Mouse (Mus musculus) embryonic facial prominence, embryonic 10.5 days (tissue): Measurements from ENCODE around the gene Pigc. TPM values are rescaled to one million over a fixed set of nuclear protein-coding genes. Genes with fewer than 3 reads are reported as not detected.

Experiments
- DNase-seq: peaks from one replicate; pipeline ENCODE4 v3.0.0-alpha.2; 2017; ENCODE audit warnings: low spot score
- H3K27ac ChIP-seq: fragments of 300-500 bp; sonication (generic); replicated peaks from 2 replicates; pipeline ENCODE4 v1.5.1; 2016; ENCODE audit warnings: mild to moderate bottlenecking
- H3K27me3 ChIP-seq: fragments of 300-500 bp; sonication (generic); replicated peaks from 2 replicates; pipeline ENCODE4 v1.6.1; 2016; ENCODE audit warnings: low read depth, mild to moderate bottlenecking; ENCODE audit not compliant: poor library complexity, severe bottlenecking
- H3K36me3 ChIP-seq: fragments of 300-500 bp; sonication (generic); replicated peaks from 2 replicates; pipeline ENCODE4 v1.6.1; 2016; ENCODE audit warnings: mild to moderate bottlenecking, moderate library complexity
- H3K4me1 ChIP-seq: fragments of 300-500 bp; sonication (generic); 2 replicates; pipeline ENCODE4 v1.6.1; 2016
- H3K4me3 ChIP-seq: fragments of 300-500 bp; sonication (generic); 2 replicates; pipeline ENCODE4 v1.5.1; 2016; ENCODE audit warnings: mild to moderate bottlenecking, moderate library complexity
- H3K9me3 ChIP-seq: fragments of 300-500 bp; sonication (generic); 2 replicates; pipeline ENCODE4 v1.6.1; 2016; ENCODE audit warnings: mild to moderate bottlenecking
- WGBS: fragments of 180-500 bp; shearing (Covaris S2); methylation state at CpG from one replicate; pipeline ENCODE4 v1.1.7; 2016; 5-methylcytosine and 5-hydroxymethylcytosine counted together
- polyA plus RNA-seq: library from polyadenylated mRNA; unstranded; fragments of >200 nt; fragmentation: Nextera tagmentation; extraction: Ambion mirVana; gene quantifications from 2 replicates; pipeline ENCODE4 v1.2.1, GENCODE M21; 2016

Pigc gene
- 27.2 and 27.8 TPM in 2 replicates for polyA plus RNA-seq

DNA sequence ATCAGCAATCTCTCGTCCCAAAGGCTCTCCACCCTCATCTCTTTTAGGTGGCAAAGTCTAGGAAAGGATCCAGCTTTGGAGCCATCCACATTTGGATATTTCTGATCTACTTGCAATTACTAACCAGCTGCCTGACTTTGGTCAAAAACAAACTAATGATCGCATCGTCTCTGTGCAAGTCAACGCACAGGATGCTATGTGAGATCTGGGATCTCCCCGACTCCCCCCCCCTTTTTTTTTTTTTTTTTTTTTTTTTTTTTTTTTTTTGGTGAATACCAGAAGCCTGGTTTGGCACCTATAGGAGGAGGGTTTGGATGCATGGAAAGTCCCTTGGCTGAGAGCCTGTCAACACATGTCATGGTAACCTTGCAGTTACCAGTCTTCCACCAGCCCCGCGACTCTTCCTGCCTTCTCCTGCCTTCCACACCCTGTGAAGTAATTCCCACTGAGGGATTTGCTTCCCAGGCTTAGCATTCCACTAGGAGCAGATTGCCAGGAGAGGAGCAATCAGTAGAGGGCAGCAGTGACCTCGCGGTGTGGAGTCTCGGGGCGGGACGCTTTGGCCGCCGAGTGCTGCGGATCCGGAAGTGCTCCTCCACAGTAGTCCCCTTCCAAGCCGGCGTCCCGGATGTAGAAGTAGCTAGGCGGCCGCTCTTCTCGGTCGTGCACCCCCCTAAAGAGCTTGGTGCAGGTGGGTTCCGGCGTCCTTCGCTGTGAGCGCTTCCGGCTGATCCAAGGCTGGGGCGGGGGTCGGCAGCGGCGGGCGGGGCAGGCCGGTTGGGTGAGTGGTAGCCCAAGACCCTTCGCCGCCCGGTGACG, at the start of gene Pigc:
TSS of gene Pigc (plus strand) at position 598 of the 819 bp plus-strand sequence.
- H3K4me3 ChIP-seq: peak within 1 kb of the TSS; percentile 82
- H3K4me1 ChIP-seq: peaks cover 18% of the 10 kb centered on the region
- H3K9me3 ChIP-seq: no peaks in the 10 kb centered on the region
- H3K27ac ChIP-seq: peak within 1 kb of the TSS; percentile 93
- H3K27me3 ChIP-seq: no peaks in the 10 kb centered on the region
- peaks cover 10% of the 10 kb centered on the region for H3K36me3 ChIP-seq
- WGBS: 4% methylated on average over 38 of the region's 38 CpGs
- peak; percentile 96 for DNase-seq

DNA sequence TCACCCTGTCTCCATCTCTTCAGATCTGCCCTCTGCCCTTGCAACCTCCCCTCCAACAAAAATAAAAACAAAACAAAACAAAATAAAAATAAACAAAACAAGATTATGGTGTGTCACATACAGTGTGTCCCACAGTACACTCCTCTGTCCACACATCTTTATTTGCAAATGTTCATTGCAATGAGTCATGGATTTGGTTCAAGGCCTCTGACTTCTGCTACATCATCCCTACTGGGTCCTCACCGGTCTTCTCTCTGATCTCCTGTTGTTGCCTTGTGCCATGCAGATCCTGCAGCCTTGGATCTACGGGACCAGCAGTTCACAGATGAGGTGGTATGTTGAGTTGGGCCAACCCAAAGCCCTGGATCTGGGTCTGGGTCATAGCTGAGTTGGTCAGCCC, 49.4 kb upstream of the Pigc start:
- no peak overlapping the region for H3K27ac ChIP-seq
- WGBS: 92% methylated on average over 2 of the region's 2 CpGs
- H3K4me3 ChIP-seq: no peak overlapping the region
- H3K4me1 ChIP-seq: peaks cover 41% of the 10 kb centered on the region
- H3K36me3 ChIP-seq: no peaks in the 10 kb centered on the region
- H3K9me3 ChIP-seq: no peaks in the 10 kb centered on the region
- no peak for DNase-seq
- H3K27me3 ChIP-seq: no peaks in the 10 kb centered on the region

DNA sequence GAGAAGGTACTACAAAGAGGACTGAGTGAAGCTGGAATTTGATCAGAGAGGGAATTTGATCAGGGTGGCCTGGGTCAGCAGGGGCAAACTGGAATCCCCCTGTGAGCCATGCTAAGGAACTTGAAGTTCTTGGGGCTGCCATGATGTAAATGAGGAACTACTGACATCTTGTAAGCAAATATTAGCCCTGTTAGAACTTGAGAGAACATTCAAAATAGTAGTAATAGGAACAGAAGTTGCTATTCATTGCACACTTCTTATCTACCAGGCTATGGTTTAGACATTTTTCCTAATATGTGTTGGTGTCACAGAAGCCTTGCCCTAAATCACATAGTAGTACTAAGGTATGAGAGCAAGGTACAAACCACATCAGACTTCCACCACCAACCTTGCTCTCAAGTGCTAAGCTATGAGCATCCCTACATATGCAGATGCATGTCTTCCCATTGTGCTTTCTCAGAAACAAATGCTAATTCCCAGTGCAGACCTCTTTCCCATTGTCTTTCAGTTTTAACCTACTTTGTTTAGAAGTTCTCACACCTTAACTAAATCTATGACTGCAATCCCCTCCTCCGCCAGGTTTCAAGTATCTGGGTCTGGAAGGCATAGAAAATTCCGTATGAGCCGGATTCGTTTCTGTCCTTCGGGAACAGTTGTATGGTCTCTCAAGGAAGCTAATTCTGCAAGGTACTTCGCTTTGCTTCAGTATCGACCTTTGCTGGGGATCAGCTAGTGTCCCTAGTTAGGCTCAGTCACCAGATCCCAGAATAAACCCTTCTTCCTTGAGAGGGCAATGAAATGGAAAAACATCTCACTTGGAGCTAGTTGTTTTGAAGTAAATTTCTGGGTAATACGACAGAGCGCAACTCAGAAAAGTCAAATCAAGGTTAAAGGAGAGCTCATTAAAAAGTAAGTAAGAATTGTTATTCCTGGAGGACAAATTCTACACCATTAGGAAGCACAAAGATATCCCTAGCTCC, 48.2 kb upstream of the Pigc start:
- Histone ChIP-seq H3K27me3 (no peaks in the 10 kb centered on the region), H3K4me1 (peaks cover 41% of the 10 kb centered on the region), H3K4me3 (no peak overlapping the region), H3K9me3 (no peaks in the 10 kb centered on the region), H3K36me3 (no peaks in the 10 kb centered on the region), H3K27ac (no peak overlapping the region)
- 84% methylated on average over 9 of the region's 9 CpGs for WGBS
- no peak for DNase-seq

DNA sequence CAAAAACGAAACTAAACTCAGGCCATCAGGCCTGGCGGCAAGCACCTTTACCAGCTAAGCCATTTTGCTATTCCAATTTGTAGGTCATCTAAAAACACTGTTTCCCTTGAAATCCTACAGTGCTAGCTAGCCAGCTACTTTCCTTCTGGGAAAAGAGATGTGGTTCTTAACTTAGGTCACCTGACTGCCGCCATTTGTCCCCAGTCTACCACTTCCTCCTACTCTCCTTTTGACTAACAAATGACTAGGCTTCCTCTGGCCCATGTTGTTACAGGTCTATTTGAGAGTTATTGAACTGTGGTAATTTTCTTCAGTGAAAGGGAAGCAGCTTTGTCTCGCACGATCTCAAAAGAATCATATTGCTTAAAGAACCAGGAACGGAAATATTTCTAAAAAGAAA, 47.1 kb upstream of the Pigc start:
- 83% methylated on average over 6 of the region's 6 CpGs for WGBS
- no peak for DNase-seq
- no peak overlapping the region for H3K27ac ChIP-seq
- no peaks in the 10 kb centered on the region for H3K27me3 ChIP-seq
- H3K36me3 ChIP-seq: no peaks in the 10 kb centered on the region
- H3K9me3 ChIP-seq: no peaks in the 10 kb centered on the region
- H3K4me1 ChIP-seq: peaks cover 31% of the 10 kb centered on the region
- no peak overlapping the region for H3K4me3 ChIP-seq

DNA sequence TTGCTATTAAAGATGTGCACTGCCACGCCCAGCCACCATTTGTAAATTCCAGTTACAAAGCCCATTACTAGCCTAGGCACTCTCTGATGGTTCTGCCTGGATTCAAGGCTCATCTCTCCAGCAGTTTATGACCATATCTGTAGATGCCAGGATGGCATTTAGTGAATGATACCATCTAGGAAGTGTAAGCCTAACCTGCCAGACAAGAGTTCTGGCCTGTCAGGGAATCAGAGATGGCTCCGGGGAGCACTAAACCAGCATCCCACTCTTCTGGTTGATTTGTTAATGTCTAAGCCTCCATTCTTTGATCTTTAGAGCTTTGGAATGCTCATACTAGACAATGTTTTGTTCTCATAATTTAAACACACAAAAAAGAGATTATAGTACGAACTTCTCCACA, 44.7 kb upstream of the Pigc start:
- Histone ChIP-seq H3K4me1 (peaks cover 14% of the 10 kb centered on the region), H3K4me3 (no peak overlapping the region), H3K27ac (no peak overlapping the region), H3K9me3 (no peaks in the 10 kb centered on the region), H3K27me3 (no peaks in the 10 kb centered on the region), H3K36me3 (no peaks in the 10 kb centered on the region)
- DNase-seq: no peak
- 81% methylated on average over 3 of the region's 3 CpGs for WGBS

DNA sequence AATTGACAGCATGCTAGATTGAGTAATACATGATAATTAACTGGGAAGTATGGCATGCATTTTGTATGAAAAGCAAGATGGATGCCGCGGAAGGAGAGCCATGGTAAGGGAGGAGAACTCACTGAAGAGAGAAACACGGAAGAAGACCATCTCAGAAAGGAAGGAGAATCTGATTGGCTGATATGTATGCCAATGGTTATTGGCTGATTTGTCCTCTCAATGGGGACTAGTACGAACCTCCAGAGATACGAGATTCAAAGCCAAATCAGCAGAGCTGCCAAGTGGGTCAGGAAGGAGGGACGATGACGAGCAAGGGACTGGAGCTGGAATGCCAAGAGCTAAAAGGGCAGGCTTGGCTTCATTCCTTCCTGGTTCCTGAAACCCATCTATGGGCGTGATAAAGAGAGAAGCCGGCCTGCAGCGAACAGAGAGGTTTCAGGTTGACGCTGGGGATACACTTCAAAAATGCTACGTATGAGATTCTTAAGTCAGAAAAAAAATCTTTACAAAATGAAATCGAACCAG, 43.6 kb upstream of the Pigc start:
- H3K27me3 ChIP-seq: no peaks in the 10 kb centered on the region
- H3K4me3 ChIP-seq: no peak overlapping the region
- no peaks in the 10 kb centered on the region for H3K36me3 ChIP-seq
- 87% methylated on average over 13 of the region's 13 CpGs for WGBS
- no peaks in the 10 kb centered on the region for H3K9me3 ChIP-seq
- H3K27ac ChIP-seq: no peak overlapping the region
- DNase-seq: no peak
- peaks cover 5% of the 10 kb centered on the region; the same call in 1 of the 2 replicates for H3K4me1 ChIP-seq

DNA sequence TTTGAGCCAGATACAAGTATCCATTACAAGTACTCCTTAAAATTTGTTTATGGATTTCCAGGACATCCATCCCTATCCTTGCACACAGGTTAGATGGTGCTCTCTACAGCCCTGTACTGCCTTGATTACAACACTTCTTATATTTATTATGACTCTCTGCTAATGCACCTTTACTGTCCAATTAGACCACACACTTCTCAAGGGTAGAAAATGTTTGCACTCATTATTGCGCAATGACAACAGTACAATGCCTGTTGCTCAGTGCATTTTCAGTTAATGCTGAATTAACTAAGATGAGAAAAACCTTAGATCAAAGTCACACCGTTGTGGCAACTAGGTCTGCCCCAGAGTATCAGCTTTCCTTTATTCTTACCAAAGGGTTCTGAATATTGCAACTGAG, 41.0 kb upstream of the Pigc start:
- H3K36me3 ChIP-seq: no peaks in the 10 kb centered on the region
- no peak for DNase-seq
- peaks cover 3% of the 10 kb centered on the region; the same call in 1 of the 2 replicates for H3K4me1 ChIP-seq
- no peaks in the 10 kb centered on the region for H3K27me3 ChIP-seq
- no peaks in the 10 kb centered on the region for H3K9me3 ChIP-seq
- 83% methylated on average over 2 of the region's 2 CpGs for WGBS
- H3K27ac ChIP-seq: no peak overlapping the region
- H3K4me3 ChIP-seq: no peak overlapping the region

DNA sequence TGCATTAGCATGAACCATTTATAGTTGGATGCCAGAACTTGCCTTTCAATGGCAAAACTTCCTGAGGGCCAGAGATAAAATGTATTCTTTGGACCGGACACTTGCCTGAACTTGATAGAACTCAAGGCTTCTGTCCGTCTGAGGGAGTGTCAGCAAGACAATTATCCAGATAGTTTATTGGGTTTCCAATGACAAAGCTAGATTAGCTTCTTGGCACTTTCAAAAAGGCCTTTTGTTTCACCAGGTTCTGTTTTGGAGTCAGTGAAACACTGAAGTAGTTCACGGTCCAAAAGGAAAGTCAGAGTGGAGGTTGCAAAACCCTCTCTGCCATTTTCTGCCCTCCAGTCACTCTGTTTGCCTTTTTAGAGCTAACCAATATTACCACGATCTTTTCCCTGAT, 37.7 kb upstream of the Pigc start:
- Histone ChIP-seq H3K36me3 (no peaks in the 10 kb centered on the region), H3K4me3 (no peak overlapping the region), H3K9me3 (no peaks in the 10 kb centered on the region), H3K4me1 (peaks cover 3% of the 10 kb centered on the region; the same call in 1 of the 2 replicates), H3K27me3 (no peaks in the 10 kb centered on the region), H3K27ac (no peak overlapping the region)
- WGBS: 76% methylated on average over 4 of the region's 4 CpGs
- DNase-seq: no peak

DNA sequence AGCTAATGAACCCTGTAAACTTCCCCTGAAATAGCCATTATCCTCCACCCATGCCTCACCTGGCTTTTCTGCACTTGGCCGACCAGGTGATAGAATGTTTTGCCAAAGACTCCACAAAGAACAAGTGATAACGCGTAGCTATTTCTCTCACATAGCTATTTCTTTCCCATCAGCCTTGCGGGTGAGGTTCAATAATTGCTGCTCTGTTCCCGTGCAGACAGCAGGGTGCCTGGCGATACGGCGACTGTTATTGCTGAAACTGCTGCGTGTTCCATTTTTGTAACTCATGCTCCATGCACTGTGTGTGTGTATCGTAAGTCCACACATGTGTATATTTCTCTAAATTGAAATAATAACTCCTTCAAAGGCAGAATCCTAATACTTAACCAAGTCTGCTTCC, 37.2 kb upstream of the Pigc start:
- H3K4me1 ChIP-seq: peaks cover 3% of the 10 kb centered on the region; the same call in 1 of the 2 replicates
- 90% methylated on average over 10 of the region's 10 CpGs for whole genome bisulfite sequencing
- no peaks in the 10 kb centered on the region for H3K27me3 ChIP-seq
- H3K9me3 ChIP-seq: no peaks in the 10 kb centered on the region
- H3K36me3 ChIP-seq: no peaks in the 10 kb centered on the region
- no peak overlapping the region for H3K4me3 ChIP-seq
- DNase-seq: no peak
- no peak overlapping the region for H3K27ac ChIP-seq

DNA sequence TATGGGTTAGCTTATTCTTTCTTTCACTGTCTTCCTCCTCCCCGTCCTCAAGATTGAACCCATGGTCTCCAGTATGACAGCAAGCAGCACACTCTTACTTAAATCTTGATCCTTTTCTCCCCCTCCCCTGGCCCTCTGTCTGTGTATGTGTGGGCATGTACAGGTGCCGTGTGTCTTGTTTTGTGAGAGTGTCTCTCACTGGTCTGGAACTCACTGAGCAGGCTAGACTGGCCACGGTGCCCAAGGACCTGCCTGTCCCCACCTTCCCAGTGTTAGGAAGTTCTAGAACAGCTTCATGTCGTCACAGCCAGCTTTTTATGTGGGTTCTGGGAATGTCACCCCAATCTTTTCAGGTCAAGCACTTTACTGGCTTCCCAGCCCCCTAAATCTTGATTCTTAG, 36.7 kb upstream of the Pigc start:
- H3K4me1 ChIP-seq: peaks cover 3% of the 10 kb centered on the region; the same call in 1 of the 2 replicates
- WGBS: 90% methylated on average over 4 of the region's 4 CpGs

DNA sequence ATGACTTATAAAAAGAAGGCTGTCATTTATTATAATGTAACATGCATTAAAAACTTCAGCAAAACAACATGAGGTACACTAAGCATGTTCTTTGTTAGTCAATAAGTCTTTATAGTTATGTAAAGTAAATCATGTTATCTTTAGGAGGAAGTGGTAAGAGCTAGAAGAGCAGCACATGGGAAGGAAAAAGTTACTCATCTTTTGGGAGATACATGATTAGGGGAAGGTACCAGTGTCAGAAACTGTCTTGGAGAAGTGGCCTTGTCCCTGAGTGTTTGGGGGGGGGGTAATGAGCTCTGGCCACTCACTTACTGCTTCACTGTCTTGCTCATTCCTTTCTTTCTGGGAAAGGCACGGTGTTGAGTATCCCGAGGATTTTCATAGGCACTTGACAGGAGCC, 26.9 kb upstream of the Pigc start:
- Histone ChIP-seq H3K4me3 (no peak overlapping the region), H3K36me3 (no peaks in the 10 kb centered on the region), H3K9me3 (no peaks in the 10 kb centered on the region), H3K4me1 (no peaks in the 10 kb centered on the region), H3K27ac (no peak overlapping the region), H3K27me3 (no peaks in the 10 kb centered on the region)
- DNase-seq: no peak
- 83% methylated on average over 2 of the region's 2 CpGs for WGBS

More for the DNA sequence above, 36.7 kb upstream of the Pigc start:
- Histone ChIP-seq H3K27ac (no peak overlapping the region), H3K27me3 (no peaks in the 10 kb centered on the region), H3K36me3 (no peaks in the 10 kb centered on the region), H3K9me3 (no peaks in the 10 kb centered on the region), H3K4me3 (no peak overlapping the region)
- DNase-seq: no peak

DNA sequence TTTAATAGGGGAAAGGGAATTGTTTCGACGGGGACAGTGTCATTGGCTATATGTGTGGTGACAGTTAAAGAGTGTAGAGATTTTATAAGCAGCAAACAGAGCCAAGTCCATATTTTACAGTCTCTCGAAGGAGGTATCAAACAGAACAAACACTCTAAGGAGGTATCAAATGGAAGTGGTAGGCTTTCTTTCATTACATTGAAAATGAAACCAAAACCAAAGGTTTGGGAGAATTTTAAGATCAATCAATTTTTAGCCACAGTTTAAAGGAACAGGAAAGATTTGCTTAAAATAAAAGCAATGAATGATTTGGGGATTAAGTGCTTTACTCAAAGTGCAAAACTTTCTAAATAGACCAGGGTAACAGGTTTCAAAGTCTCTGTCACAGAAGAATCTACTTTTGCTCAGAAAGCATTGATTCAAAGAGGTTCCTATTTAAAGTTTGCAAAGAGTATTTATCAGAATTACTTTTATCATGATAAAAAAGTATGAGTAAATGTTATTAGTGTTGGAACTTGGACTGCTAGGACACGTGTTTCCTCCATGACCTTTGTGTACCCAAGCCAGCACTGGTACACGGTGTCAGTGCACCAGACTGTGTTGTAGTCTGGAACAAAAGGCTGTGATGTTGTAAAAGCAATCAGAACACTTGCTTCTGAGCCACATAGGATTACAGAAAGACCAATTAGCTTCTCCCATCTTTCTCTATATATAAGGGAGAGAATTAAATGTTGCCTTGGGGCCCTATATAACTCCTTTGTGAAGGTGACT, 17.8 kb upstream of the Pigc start:
- 83% methylated on average over 5 of the region's 5 CpGs for WGBS
- H3K4me1 ChIP-seq: no peaks in the 10 kb centered on the region
- no peak for DNase-seq
- no peak overlapping the region for H3K4me3 ChIP-seq
- H3K9me3 ChIP-seq: no peaks in the 10 kb centered on the region
- H3K27ac ChIP-seq: no peak overlapping the region
- no peaks in the 10 kb centered on the region for H3K27me3 ChIP-seq
- no peaks in the 10 kb centered on the region for H3K36me3 ChIP-seq
